In genomic region chr14:73469506-73469905, GRCm38 (mm10) we compare ENCODE assay signal across 11 mouse cellular contexts. TPM values are rescaled to one million over a fixed set of nuclear protein-coding genes. Genes with fewer than 3 reads are reported as not detected.
DNase-seq lines count a peak whose midpoint lies in the region; ATAC-seq and TF ChIP-seq lines count a peak whose summit lies in the region.
"Had no signal": no experiment of that assay in that cellular context is flagged by ENCODE, and none has a peak within 500 bp of the region (broad histone marks: within the 10 kb centered on the region; RNA-seq: fewer than 3 reads in every experiment).

No protein-coding gene starts in this region.

- H3K4me3 ChIP-seq in kidney, postnatal 0 days (replicated peaks; ENCODE audit: low read depth, low read length): no peak overlapping the region
- no peak overlapping the region for H3K4me3 ChIP-seq in left cerebral cortex, adult 2 months
- H3K4me3 ChIP-seq in kidney, embryonic 15.5 days (replicated peaks): no peak overlapping the region
- no peak overlapping the region for H3K4me3 ChIP-seq in heart, embryonic 10.5 days
- H3K4me3 ChIP-seq: hindbrain, embryonic 12.5 days had no signal

- no peak overlapping the region for H3K27ac ChIP-seq in kidney, postnatal 0 days
- no peak overlapping the region for H3K27ac ChIP-seq in left cerebral cortex, adult 2 months
- H3K27ac ChIP-seq in kidney, embryonic 15.5 days: no peak overlapping the region
- H3K27ac ChIP-seq in heart, embryonic 10.5 days: no peak overlapping the region
- H3K27ac ChIP-seq: hindbrain, embryonic 12.5 days had no signal

- no peaks in the 10 kb centered on the region for H3K9me3 ChIP-seq in kidney, postnatal 0 days (replicated peaks; ENCODE audit: low read length)
- H3K9me3 ChIP-seq in kidney, embryonic 15.5 days (replicated peaks): no peaks in the 10 kb centered on the region
- no peaks in the 10 kb centered on the region for H3K9me3 ChIP-seq in heart, embryonic 10.5 days
- H3K9me3 ChIP-seq: hindbrain, embryonic 12.5 days had no signal

- H3K4me1 ChIP-seq in kidney, postnatal 0 days (replicated peaks; ENCODE audit: insufficient read depth, low read length): peaks cover 12% of the 10 kb centered on the region; the same call in 1 of the 2 replicates
- peaks cover 21% of the 10 kb centered on the region for H3K4me1 ChIP-seq in kidney, embryonic 15.5 days
- peaks cover under 1% of the 10 kb centered on the region; the same call in 1 of the 2 replicates for H3K4me1 ChIP-seq in heart, embryonic 10.5 days

- H3K4me2 ChIP-seq in kidney, postnatal 0 days (ENCODE audit: low read length): no peak overlapping the region
- H3K4me2 ChIP-seq in kidney, embryonic 15.5 days: no peak overlapping the region
- H3K4me2 ChIP-seq: hindbrain, embryonic 12.5 days had no signal

- 78% methylated on average over 7 of the region's 7 CpGs for WGBS in kidney, postnatal 0 days
- 78% methylated on average over 7 of the region's 7 CpGs for WGBS in kidney, embryonic 15.5 days
- WGBS in heart, embryonic 10.5 days: 78% methylated on average over 7 of the region's 7 CpGs

- no peak for TF ChIP-seq CTCF in kidney, postnatal 0 days (IDR thresholded peaks at IDR 0.05; ENCODE audit: low read depth)
- no peak for TF ChIP-seq CTCF in left cerebral cortex, adult 2 months (IDR thresholded peaks at IDR 0.05)

- intact Hi-C loops in left cerebral cortex, adult 2 months (cut with DNase I): no loop called here

- H3K27me3 ChIP-seq in kidney, postnatal 0 days (ENCODE audit: insufficient read depth, low read length): no peaks in the 10 kb centered on the region
- H3K27me3 ChIP-seq in kidney, embryonic 15.5 days: no peaks in the 10 kb centered on the region
- H3K27me3 ChIP-seq in heart, embryonic 10.5 days (ENCODE audit: insufficient read depth, poor library complexity, severe bottlenecking): no peaks in the 10 kb centered on the region
- H3K27me3 ChIP-seq: hindbrain, embryonic 12.5 days had no signal

- no peak overlapping the region for H3K9ac ChIP-seq in kidney, postnatal 0 days (ENCODE audit: low read depth, low read length)
- no peak overlapping the region for H3K9ac ChIP-seq in kidney, embryonic 15.5 days
- H3K9ac ChIP-seq: hindbrain, embryonic 12.5 days had no signal

- no peak for ATAC-seq in kidney, postnatal 0 days (replicated peaks; ENCODE audit: low FRiP score, low read depth)
- ATAC-seq in kidney, embryonic 15.5 days (replicated peaks; ENCODE audit: low FRiP score): no peak

- no peaks in the 10 kb centered on the region for H3K36me3 ChIP-seq in kidney, postnatal 0 days (ENCODE audit: insufficient read depth, low read length)
- no peaks in the 10 kb centered on the region for H3K36me3 ChIP-seq in kidney, embryonic 15.5 days
- H3K36me3 ChIP-seq in heart, embryonic 10.5 days: no peaks in the 10 kb centered on the region
- H3K36me3 ChIP-seq: hindbrain, embryonic 12.5 days had no signal

- peak; percentile 61 for DNase-seq in kidney, postnatal 0 days (ENCODE audit: low spot score)
- DNase-seq in kidney, postnatal 25 days: no peak
- DNase-seq in frontal cortex, adult 2 months (ENCODE audit: extremely low spot score in 1 of 2, low spot score in 1 of 2): peak; percentile 68 to 92
- DNase-seq in left cerebral cortex, adult 2 months (ENCODE audit: extremely low spot score in 1 of 2, low spot score in 2 of 2): peak; percentile 53 to 67
- DNase-seq in right cerebral cortex, postnatal 4 days: peak; percentile 47
- no peak for DNase-seq in B cell, adult 2 months
- no peak for DNase-seq in heart, embryonic 10.5 days (ENCODE audit: low spot score)
- DNase-seq: lung, adult 2 months; thymus, adult 18-20 months had no signal

RNA-seq across cellular contexts. Expression of gene Med4, which starts 40.3 kb away (rescaled TPM):
- polyA plus RNA-seq in kidney, postnatal 0 days (2015; fragmentation: Nextera tagmentation; extraction: Ambion mirVana): 66.5 and 70.2 TPM in 2 replicates
- 39.8 and 43.5 TPM in 2 replicates for polyA plus RNA-seq in frontal cortex, adult 2 months (2012; rRNA removed)
- total RNA-seq in left cerebral cortex, adult 2 months (2021): 10 to 100 TPM; 26.6 to 26.9 TPM
- 89.4 and 91.6 TPM in 2 replicates for polyA plus RNA-seq in kidney, embryonic 15.5 days (2015; fragmentation: Nextera tagmentation; extraction: Ambion mirVana)
- 68.5 and 87.0 TPM in 2 replicates for polyA plus RNA-seq in heart, embryonic 10.5 days (2016; fragmentation: Nextera tagmentation; extraction: Ambion mirVana)

RNA-seq across cellular contexts. Expression of gene Sucla2, which starts 55.6 kb away (rescaled TPM):
- 172 and 179 TPM in 2 replicates for polyA plus RNA-seq in kidney, postnatal 0 days (2015; fragmentation: Nextera tagmentation; extraction: Ambion mirVana)
- polyA plus RNA-seq in frontal cortex, adult 2 months (2012; rRNA removed): 102 and 127 TPM in 2 replicates
- 100 to 1,000 TPM; 143 to 160 TPM for total RNA-seq in left cerebral cortex, adult 2 months (2021)
- polyA plus RNA-seq in kidney, embryonic 15.5 days (2015; fragmentation: Nextera tagmentation; extraction: Ambion mirVana): 122 and 126 TPM in 2 replicates
- 138 and 179 TPM in 2 replicates for polyA plus RNA-seq in heart, embryonic 10.5 days (2016; fragmentation: Nextera tagmentation; extraction: Ambion mirVana)

Comparison
In these comparisons a context has a peak if more than half of its experiments do, and no peak if none do; other contexts are left out.
1. DNase-seq: peak in kidney, postnatal 0 days (single experiment), frontal cortex, adult 2 months (2 of 2), left cerebral cortex, adult 2 months (2 of 2) and right cerebral cortex, postnatal 4 days (single experiment); none in kidney, postnatal 25 days (0 of 2), B cell, adult 2 months (0 of 2) and heart, embryonic 10.5 days (single experiment).